Mouse (Mus musculus) heart, embryonic 16.5 days (tissue): ENCODE data around the gene Papln. TPM values are rescaled to one million over a fixed set of nuclear protein-coding genes. Genes with fewer than 3 reads are reported as not detected.

Source experiments
- ATAC-seq: fragments of 200-750 bp; cut with Nextera tagmentation; replicated peaks from 2 replicates; pipeline ENCODE4 v1.8.0; 2017; ENCODE audit warnings: moderate number of reproducible peaks; ENCODE audit not compliant: insufficient read depth, low FRiP score; ENCODE audit errors: extremely low read depth
- H3K27ac ChIP-seq: fragments of 300-500 bp; sonication (generic); 2 replicates; pipeline ENCODE4 v1.5.1; 2014; ENCODE audit warnings: mild to moderate bottlenecking, low read length, control low read depth, moderate library complexity
- H3K27me3 ChIP-seq: fragments of 300-500 bp; sonication (generic); 2 replicates; pipeline ENCODE4 v1.6.1; 2014; ENCODE audit warnings: low read length, mixed read lengths; ENCODE audit not compliant: control insufficient read depth, insufficient read depth
- H3K36me3 ChIP-seq: fragments of 300-500 bp; sonication (generic); 2 replicates; pipeline ENCODE4 v1.6.1; 2014; ENCODE audit not compliant: control insufficient read depth, insufficient read depth
- H3K4me1 ChIP-seq: fragments of 300-500 bp; sonication (generic); 2 replicates; pipeline ENCODE4 v1.6.1; 2014; ENCODE audit warnings: low read length, mixed read lengths; ENCODE audit not compliant: control insufficient read depth, insufficient read depth
- H3K4me2 ChIP-seq: fragments of 300-500 bp; sonication (generic); 2 replicates; pipeline ENCODE4 v1.6.1; 2014; ENCODE audit warnings: low read depth, mild to moderate bottlenecking, control low read depth, low read length
- H3K4me3 ChIP-seq: fragments of 300-500 bp; sonication (generic); 2 replicates; pipeline ENCODE4 v1.5.1; 2014; ENCODE audit warnings: mild to moderate bottlenecking, control low read depth, low read length
- H3K9ac ChIP-seq: fragments of 300-500 bp; sonication (generic); 2 replicates; pipeline ENCODE4 v1.6.1; 2014; ENCODE audit warnings: low read length, control low read depth
- H3K9me3 ChIP-seq: fragments of 300-500 bp; sonication (generic); replicated peaks from 2 replicates; pipeline ENCODE4 v1.6.1; 2016; ENCODE audit warnings: low read length; ENCODE audit not compliant: control insufficient read depth
- WGBS: fragments of 180-500 bp; shearing (Covaris S2); extraction: QIAGEN DNeasy Blood & Tissue Kit; methylation state at CpG from one replicate; pipeline ENCODE4 v1.1.7; 2014; 5-methylcytosine and 5-hydroxymethylcytosine counted together
- polyA plus RNA-seq: library from polyadenylated mRNA; unstranded; fragments of >200 nt; fragmentation: Nextera tagmentation; extraction: Ambion mirVana; gene quantifications from 2 replicates; pipeline ENCODE4 v1.2.1, GENCODE M21; 2015

The Papln gene
- polyA plus RNA-seq, 1 experiment from 2014 or later: 0.88 TPM

DNA sequence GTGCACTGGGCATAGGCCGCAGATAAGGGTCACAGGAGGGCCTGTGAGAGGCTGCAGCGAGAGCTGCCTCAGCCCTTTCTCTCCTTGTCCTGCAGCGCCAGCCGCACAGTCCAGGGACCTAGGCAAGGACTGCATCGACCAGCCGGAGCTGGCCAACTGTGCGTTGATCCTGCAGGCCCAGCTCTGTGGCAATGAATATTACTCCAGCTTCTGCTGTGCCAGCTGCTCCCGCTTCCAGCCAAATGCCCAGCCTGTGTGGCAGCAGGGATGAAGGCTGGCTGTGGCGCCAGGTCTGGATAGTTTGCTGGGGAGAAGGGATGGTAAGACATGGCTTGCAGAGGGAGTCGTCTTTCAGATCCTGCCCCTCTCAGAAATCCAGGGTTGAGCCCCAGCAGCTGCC, 28.3 kb downstream of the Papln start:
- no peak overlapping the region for H3K4me2 ChIP-seq
- H3K9me3 ChIP-seq: no peaks in the 10 kb centered on the region
- peaks cover 15% of the 10 kb centered on the region for H3K36me3 ChIP-seq

DNA sequence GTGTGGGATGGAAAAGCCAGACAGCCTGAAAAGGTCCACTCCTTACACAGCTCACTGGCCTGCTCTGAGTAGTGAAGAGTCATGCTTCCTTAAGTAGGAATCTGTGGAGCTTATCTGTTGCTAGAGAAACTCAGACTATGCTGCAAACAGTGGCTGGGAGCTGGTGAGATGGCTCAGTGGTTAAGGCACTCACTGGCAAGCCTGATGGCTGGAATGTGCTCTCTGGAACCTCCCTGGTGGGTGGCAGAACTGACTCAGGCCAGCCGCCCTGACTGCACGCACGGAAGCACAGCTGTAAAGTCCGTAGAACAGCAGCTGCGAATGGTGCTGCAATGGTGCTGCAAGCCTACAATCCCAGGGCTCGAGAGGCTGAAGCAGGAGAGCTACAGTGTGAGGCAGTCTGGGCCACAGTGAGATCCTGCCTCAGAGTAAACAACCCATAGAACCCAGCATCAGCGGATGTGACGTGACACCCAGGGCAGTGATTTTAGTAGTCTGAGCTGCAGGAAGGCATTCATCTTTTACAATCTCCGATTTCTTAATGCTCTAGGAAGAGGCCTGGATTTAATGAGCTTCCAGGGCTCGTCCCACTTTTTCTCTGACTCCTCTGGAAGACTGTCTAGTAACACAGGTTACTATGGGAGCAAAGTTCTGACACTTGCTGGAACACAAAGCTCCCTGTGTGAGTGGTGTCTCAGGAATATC, 29.4 kb downstream of the Papln start:
- no peaks in the 10 kb centered on the region for H3K27me3 ChIP-seq
- ATAC-seq: no peak

More for the DNA sequence above, 28.3 kb downstream of the Papln start:
- WGBS: 75% methylated on average over 10 of the region's 10 CpGs
- no peaks in the 10 kb centered on the region for H3K4me1 ChIP-seq
- no peak overlapping the region for H3K9ac ChIP-seq
- no peak for ATAC-seq
- no peak overlapping the region for H3K4me3 ChIP-seq
- no peak overlapping the region for H3K27ac ChIP-seq
- no peaks in the 10 kb centered on the region for H3K27me3 ChIP-seq

DNA sequence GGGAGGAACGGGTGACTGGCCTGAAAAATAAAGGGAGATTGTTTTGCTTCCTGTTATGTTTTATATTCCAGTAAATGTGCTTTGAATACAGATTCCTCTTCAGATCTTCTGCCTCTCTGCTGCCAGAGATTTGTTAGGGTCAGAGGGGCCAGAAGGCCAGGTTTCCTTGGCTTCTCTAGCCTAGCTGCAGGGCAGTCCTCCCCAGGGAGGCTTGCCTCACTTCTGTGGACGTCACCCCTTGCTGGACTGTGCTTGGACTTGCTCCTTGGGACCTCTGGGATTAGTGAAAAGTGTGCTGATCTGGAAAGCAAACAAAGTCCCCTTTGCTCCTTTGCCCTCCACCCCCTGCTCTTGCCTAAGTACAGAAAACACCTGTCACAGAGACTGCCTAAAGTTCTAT, 31.6 kb downstream of the Papln start:
- H3K36me3 ChIP-seq: peaks cover 33% of the 10 kb centered on the region

More for the DNA sequence above, 29.4 kb downstream of the Papln start:
- Histone ChIP-seq H3K9ac (no peak overlapping the region), H3K27ac (no peak overlapping the region), H3K4me1 (no peaks in the 10 kb centered on the region), H3K9me3 (no peaks in the 10 kb centered on the region), H3K4me2 (no peak overlapping the region), H3K36me3 (peaks cover 19% of the 10 kb centered on the region), H3K4me3 (no peak overlapping the region)
- WGBS: 70% methylated on average over 10 of the region's 10 CpGs

DNA sequence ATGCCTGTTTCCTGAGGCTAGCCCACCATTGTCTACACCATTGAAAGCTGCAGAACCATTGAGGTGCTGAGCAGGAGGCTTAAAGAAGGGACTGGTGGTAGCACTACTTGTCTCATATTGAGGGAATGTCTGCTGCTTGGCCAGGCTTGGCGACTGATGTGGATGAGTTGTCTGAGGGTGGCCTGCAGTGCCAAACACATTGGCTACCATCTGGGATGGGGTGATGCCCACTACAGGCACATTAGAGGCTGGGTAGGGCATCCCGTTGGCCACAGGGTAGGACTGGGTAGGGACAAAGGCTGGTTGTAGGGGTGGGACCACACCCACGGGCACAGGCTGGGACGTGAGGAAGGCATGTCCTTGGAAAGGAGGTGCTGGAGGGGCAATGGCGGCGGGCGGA, 32.2 kb downstream of the Papln start:
- Histone ChIP-seq H3K9me3 (no peaks in the 10 kb centered on the region), H3K4me3 (no peak overlapping the region), H3K4me2 (no peak overlapping the region), H3K9ac (no peak overlapping the region), H3K4me1 (no peaks in the 10 kb centered on the region), H3K27ac (no peak overlapping the region), H3K27me3 (no peaks in the 10 kb centered on the region), H3K36me3 (peaks cover 38% of the 10 kb centered on the region)
- no peak for ATAC-seq
- 86% methylated on average over 7 of the region's 7 CpGs for WGBS

More for the DNA sequence above, 31.6 kb downstream of the Papln start:
- Histone ChIP-seq H3K4me2 (no peak overlapping the region), H3K27ac (no peak overlapping the region), H3K9ac (no peak overlapping the region), H3K27me3 (no peaks in the 10 kb centered on the region), H3K9me3 (no peaks in the 10 kb centered on the region), H3K4me3 (no peak overlapping the region), H3K4me1 (no peaks in the 10 kb centered on the region)
- 60% methylated on average over 2 of the region's 2 CpGs for WGBS
- no peak for ATAC-seq

DNA sequence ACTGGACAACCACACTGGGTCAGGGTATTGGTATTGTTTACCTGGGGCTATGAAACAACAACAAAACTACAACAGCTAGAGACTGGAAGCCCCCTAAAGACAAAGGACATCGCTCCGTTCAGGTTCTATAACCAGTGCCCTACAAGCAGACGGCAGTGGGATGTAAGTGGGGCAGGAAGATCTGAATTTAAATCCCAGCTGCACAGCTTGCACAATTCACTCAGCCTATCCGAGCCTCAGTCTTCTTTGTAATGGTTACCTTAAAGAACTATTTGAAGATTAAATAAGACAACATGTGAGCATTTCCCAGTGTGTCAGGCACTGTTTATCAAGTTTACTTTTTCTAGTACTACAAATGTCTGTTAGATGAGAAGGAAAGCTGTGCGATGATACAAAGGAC, 34.9 kb downstream of the Papln start:
- Histone ChIP-seq H3K4me1 (no peaks in the 10 kb centered on the region), H3K9ac (no peak overlapping the region), H3K4me2 (no peak overlapping the region), H3K27ac (no peak overlapping the region), H3K4me3 (no peak overlapping the region), H3K9me3 (no peaks in the 10 kb centered on the region), H3K27me3 (no peaks in the 10 kb centered on the region), H3K36me3 (peaks cover 44% of the 10 kb centered on the region)
- ATAC-seq: no peak
- 91% methylated on average over 5 of the region's 5 CpGs for WGBS

DNA sequence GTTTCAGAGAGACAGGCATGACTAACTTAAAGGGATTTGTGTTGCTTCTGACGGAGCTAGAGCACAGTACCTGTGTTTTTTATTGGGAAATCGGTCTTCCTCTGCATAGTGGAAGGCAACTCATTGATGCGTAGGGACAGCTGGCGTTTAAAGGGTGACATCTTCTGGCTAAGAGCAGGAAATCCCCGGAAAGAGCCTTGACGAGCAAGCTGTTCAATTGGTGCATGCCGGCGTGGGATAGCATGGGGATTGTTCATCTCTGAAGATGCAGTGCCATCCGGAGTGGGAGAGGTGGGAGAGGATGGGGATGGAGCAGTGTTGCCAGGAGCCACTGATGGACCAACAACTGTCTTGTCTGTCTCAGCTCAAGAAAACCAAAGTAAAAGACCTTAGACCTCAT, 37.5 kb downstream of the Papln start:
- no peak for ATAC-seq
- H3K4me3 ChIP-seq: no peak overlapping the region
- WGBS: 65% methylated on average over 9 of the region's 9 CpGs
- no peak overlapping the region for H3K4me2 ChIP-seq
- no peak overlapping the region for H3K27ac ChIP-seq
- H3K36me3 ChIP-seq: peaks cover 58% of the 10 kb centered on the region
- H3K27me3 ChIP-seq: no peaks in the 10 kb centered on the region
- peaks cover 6% of the 10 kb centered on the region for H3K9me3 ChIP-seq
- H3K4me1 ChIP-seq: no peaks in the 10 kb centered on the region
- no peak overlapping the region for H3K9ac ChIP-seq

DNA sequence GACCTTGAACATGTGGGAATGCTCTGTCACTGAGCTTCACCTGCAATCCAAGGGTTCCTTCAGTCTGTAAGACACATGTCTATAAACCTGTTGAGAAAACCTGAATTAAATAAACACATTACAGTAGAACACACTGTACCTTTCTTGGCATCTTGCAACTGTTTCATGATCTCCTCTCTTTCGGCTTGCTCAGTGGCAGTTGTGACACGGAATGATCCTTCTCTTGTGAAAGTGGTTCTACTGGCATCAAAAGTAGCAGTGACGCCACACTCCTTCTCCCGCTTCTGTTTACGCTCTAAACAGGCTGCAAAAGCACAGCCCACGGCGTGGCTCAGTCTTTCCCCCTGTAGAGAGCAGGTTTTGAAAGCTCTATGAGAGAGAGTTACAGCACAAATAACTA, 40.2 kb downstream of the Papln start:
- WGBS: 92% methylated on average over 7 of the region's 7 CpGs
- H3K27ac ChIP-seq: no peak overlapping the region
- H3K9ac ChIP-seq: no peak overlapping the region
- ATAC-seq: no peak
- peaks cover 7% of the 10 kb centered on the region for H3K9me3 ChIP-seq
- H3K4me1 ChIP-seq: no peaks in the 10 kb centered on the region
- H3K4me3 ChIP-seq: no peak overlapping the region
- no peaks in the 10 kb centered on the region for H3K27me3 ChIP-seq
- peaks cover 68% of the 10 kb centered on the region for H3K36me3 ChIP-seq
- H3K4me2 ChIP-seq: no peak overlapping the region

DNA sequence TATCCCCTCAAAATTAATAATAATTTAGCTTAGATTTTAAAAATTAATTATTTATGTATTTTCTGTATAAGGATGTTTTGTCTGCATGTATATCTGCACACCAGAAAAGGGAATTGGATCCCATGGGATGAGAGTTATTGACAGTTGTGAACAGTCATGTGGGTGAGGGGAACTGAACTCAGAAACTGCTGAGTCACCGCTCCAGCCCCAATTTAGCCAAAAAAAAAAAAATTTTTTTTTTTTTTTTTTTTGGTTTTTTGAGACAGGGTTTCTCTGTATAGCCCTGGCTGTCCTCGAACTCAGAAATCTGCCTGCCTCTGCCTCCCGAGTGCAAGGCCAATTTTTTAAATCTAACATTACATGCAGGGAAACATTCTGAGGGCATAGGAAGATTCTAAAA, 48.5 kb downstream of the Papln start:
- no peak overlapping the region for H3K4me2 ChIP-seq

DNA sequence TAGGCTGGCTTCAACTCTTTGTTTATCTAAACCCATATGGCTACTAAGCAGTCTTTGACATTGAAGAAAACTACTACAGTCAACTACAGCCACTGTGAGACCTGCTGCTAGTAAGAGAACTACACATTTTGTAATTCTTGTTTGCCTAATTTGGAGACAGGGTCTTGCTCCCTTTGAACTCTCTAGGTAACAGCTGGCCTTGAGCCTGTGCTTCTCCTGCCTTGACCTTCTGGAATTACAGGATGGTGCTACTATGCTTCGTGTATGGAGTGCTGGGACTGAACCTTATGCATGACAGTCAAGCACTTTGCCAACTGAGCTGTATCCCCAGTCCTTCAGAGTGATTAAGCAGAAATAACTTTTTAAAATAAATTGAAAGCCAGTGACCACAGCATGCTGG, 53.2 kb downstream of the Papln start:
- H3K27me3 ChIP-seq: no peaks in the 10 kb centered on the region
- no peaks in the 10 kb centered on the region for H3K4me1 ChIP-seq
- no peak overlapping the region for H3K27ac ChIP-seq
- WGBS: 80% methylated on average over 1 of the region's 1 CpGs
- H3K9ac ChIP-seq: no peak overlapping the region
- no peak overlapping the region for H3K4me2 ChIP-seq
- no peak for ATAC-seq
- H3K9me3 ChIP-seq: no peaks in the 10 kb centered on the region
- no peaks in the 10 kb centered on the region for H3K36me3 ChIP-seq
- no peak overlapping the region for H3K4me3 ChIP-seq

More for the DNA sequence above, 48.5 kb downstream of the Papln start:
- H3K9ac ChIP-seq: no peak overlapping the region
- H3K27ac ChIP-seq: no peak overlapping the region
- 92% methylated on average over 3 of the region's 3 CpGs for WGBS
- no peaks in the 10 kb centered on the region for H3K27me3 ChIP-seq
- no peak overlapping the region for H3K4me3 ChIP-seq
- no peak for ATAC-seq
- no peaks in the 10 kb centered on the region for H3K4me1 ChIP-seq
- no peaks in the 10 kb centered on the region for H3K9me3 ChIP-seq
- H3K36me3 ChIP-seq: peaks cover 13% of the 10 kb centered on the region
